Mouse (Mus musculus) 3134 (cell line): ENCODE measurements around the gene H2afx.
"Not testable (repeated sequence)": the region's sequence is repeated elsewhere in the genome, so short reads cannot be mapped to it uniquely, and the experiment has no call there.

ENCODE experiments used
- DNase-seq: peaks from one replicate; pipeline ENCODE4 v3.0.0-alpha.2; 2011; ENCODE audit warnings: low spot score; ENCODE audit not compliant: insufficient read length; ENCODE audit errors: extremely low read depth

Gene H2afx

GRCm38 (mm10) chr9:44337436-44338169 lies 3.1 kb downstream of the H2afx start:
- DNase-seq = peak; percentile 67

GRCm38 (mm10) chr9:44338574-44338973 lies 4.1 kb downstream of the H2afx start:
- no peak for DNase-seq

GRCm38 (mm10) chr9:44341487-44341886 lies 7.0 kb downstream of the H2afx start:
- DNase-seq = no peak

- no peak for DNase-seq
Observed at GRCm38 (mm10) chr9:44342173-44342572, 7.7 kb downstream of the H2afx start.

GRCm38 (mm10) chr9:44342605-44343004 lies 8.1 kb downstream of the H2afx start:
- DNase-seq = no peak

- DNase-seq = no peak
Observed at GRCm38 (mm10) chr9:44343290-44343689, 8.8 kb downstream of the H2afx start.

GRCm38 (mm10) chr9:44343781-44344421 lies 9.4 kb downstream of the H2afx start, which contains the start of gene Hmbs:
Hmbs (minus strand) TSS chr9:44344228.
- peak; percentile 97 for DNase-seq

GRCm38 (mm10) chr9:44345570-44346433 lies 11.3 kb downstream of the H2afx start:
- no peak for DNase-seq

GRCm38 (mm10) chr9:44347166-44347565 lies 12.7 kb downstream of the H2afx start:
- no peak for DNase-seq

GRCm38 (mm10) chr9:44347621-44348020 lies 13.1 kb downstream of the H2afx start:
- DNase-seq = no peak

GRCm38 (mm10) chr9:44348546-44348945 lies 14.1 kb downstream of the H2afx start:
- DNase-seq = no peak

- DNase-seq = no peak
Observed at GRCm38 (mm10) chr9:44351396-44351795, 16.9 kb downstream of the H2afx start.

- DNase-seq = no peak
Observed at GRCm38 (mm10) chr9:44352337-44352736, 17.8 kb downstream of the H2afx start.

GRCm38 (mm10) chr9:44353142-44353541 lies 18.6 kb downstream of the H2afx start:
- DNase-seq = no peak

- DNase-seq = no peak
Observed at GRCm38 (mm10) chr9:44357207-44357606, 22.7 kb downstream of the H2afx start.

- DNase-seq = peak; percentile 90
Observed at GRCm38 (mm10) chr9:44361190-44361917, 26.9 kb downstream of the H2afx start, which contains the start of gene Vps11. Vps11 (minus strand) TSS chr9:44361670.

- not testable (repeated sequence) for DNase-seq
Observed at GRCm38 (mm10) chr9:44361931-44362330, 27.4 kb downstream of the H2afx start.

- no peak for DNase-seq
Observed at GRCm38 (mm10) chr9:44364480-44364879, 30.0 kb downstream of the H2afx start.

GRCm38 (mm10) chr9:44373386-44373785 lies 38.9 kb downstream of the H2afx start:
- DNase-seq = no peak

- DNase-seq = no peak
Observed at GRCm38 (mm10) chr9:44376141-44376540, 41.6 kb downstream of the H2afx start.
